Mouse (Mus musculus) myocyte (in vitro differentiated cells): Measurements from ENCODE around the gene Myl12a. TPM values are rescaled to one million over a fixed set of nuclear protein-coding genes. Genes with fewer than 3 reads are reported as not detected.
"Not testable (repeated sequence)": the region's sequence is repeated elsewhere in the genome, so short reads cannot be mapped to it uniquely, and the experiment has no call there.

Source experiments
- H3K27me3 ChIP-seq: one replicate; pipeline ENCODE4 v1.6.1; 2011; ENCODE audit not compliant: control insufficient read depth, insufficient read depth, insufficient read length
- H3K36me3 ChIP-seq: one replicate; pipeline ENCODE4 v1.6.1; 2011; ENCODE audit not compliant: control insufficient read depth, insufficient read depth
- H3K4me2 ChIP-seq: one replicate; pipeline ENCODE4 v1.6.1; 2011; ENCODE audit warnings: low read depth, control low read depth
- H3K4me3 ChIP-seq: one replicate; pipeline ENCODE4 v1.5.1; 2011; ENCODE audit warnings: mild to moderate bottlenecking, control low read depth, moderate library complexity
- H3K79me2 ChIP-seq: one replicate; pipeline ENCODE4 v1.6.1; 2011; ENCODE audit not compliant: control insufficient read depth, insufficient read depth
- H3ac ChIP-seq: one replicate; pipeline ENCODE4 v1.6.1; 2011; ENCODE audit not compliant: control insufficient read depth, insufficient read length
- CEBPB ChIP-seq: IDR thresholded peaks from 2 replicates; pipeline ENCODE4 v1.6.1; 2011; ENCODE audit warnings: mild to moderate bottlenecking, moderate library complexity; ENCODE audit not compliant: poor library complexity, insufficient read depth, severe bottlenecking
- E2F4 ChIP-seq: IDR thresholded peaks from one replicate; pipeline ENCODE4 v1.6.1; 2011; ENCODE audit warnings: mild to moderate bottlenecking, control low read depth, moderate library complexity; ENCODE audit not compliant: insufficient read depth
- MAX ChIP-seq: IDR thresholded peaks from one replicate; pipeline ENCODE4 v1.6.1; 2011; ENCODE audit warnings: low read depth, mild to moderate bottlenecking, control low read depth
- MYOG ChIP-seq, 3 experiments: IDR thresholded peaks; one replicate each; pipeline ENCODE4 v1.6.1; 2011; ENCODE audit warnings: control low read depth in 2 of 3, low read depth in 2 of 3, mild to moderate bottlenecking in 2 of 3; ENCODE audit not compliant: insufficient read length in 2 of 3, control insufficient read depth in 1 of 3, insufficient read depth in 1 of 3
- POLR2A ChIP-seq: IDR thresholded peaks from one replicate; pipeline ENCODE4 v1.6.1; 2011; ENCODE audit warnings: low read depth, mild to moderate bottlenecking, control low read depth, moderate library complexity; ENCODE audit not compliant: insufficient read length
- POLR2AphosphoS2 ChIP-seq: IDR thresholded peaks from one replicate; pipeline ENCODE4 v1.6.1; 2011; ENCODE audit warnings: low read depth, control low read depth; ENCODE audit not compliant: insufficient read length
- REST ChIP-seq: IDR thresholded peaks from one replicate; pipeline ENCODE4 v1.6.1; 2011; ENCODE audit warnings: mild to moderate bottlenecking, control low read depth, moderate library complexity; ENCODE audit not compliant: insufficient read depth, insufficient read length
- SRF ChIP-seq: IDR thresholded peaks from one replicate; pipeline ENCODE4 v1.6.1; 2011; ENCODE audit warnings: low read depth; ENCODE audit not compliant: control insufficient read depth, insufficient read length
- TCF12 ChIP-seq: IDR thresholded peaks from one replicate; pipeline ENCODE4 v1.6.1; 2011; ENCODE audit warnings: mild to moderate bottlenecking, control low read depth; ENCODE audit not compliant: poor library complexity, insufficient read depth, severe bottlenecking
- TCF3 ChIP-seq: IDR thresholded peaks from one replicate; pipeline ENCODE4 v1.6.1; 2011; ENCODE audit warnings: low read depth, control low read depth; ENCODE audit not compliant: insufficient read length
- polyA plus RNA-seq: library from polyadenylated mRNA; unstranded; fragments of >200 nt; fragmentation: generic; extraction: Trizol; gene quantifications from one replicate; pipeline ENCODE4 v1.2.1, GENCODE M21; 2012; ENCODE audit warnings: missing spikeins

The Myl12a gene
- polyA plus RNA-seq, 1 experiment: 880 TPM

GRCm38 (mm10) chr17:70985501-70986354, 16.9 kb downstream of the Myl12a start:
- TF ChIP-seq E2F4: no peak
- Histone ChIP-seq H3K4me3 (no peak overlapping the region), H3K79me2 (peaks cover 36% of the 10 kb centered on the region), H3K36me3 (peaks cover 30% of the 10 kb centered on the region), H3ac (no peak overlapping the region), H3K27me3 (no peaks in the 10 kb centered on the region), H3K4me2 (no peak overlapping the region)

- H3K4me2 ChIP-seq: no peak overlapping the region
- no peaks in the 10 kb centered on the region for H3K27me3 ChIP-seq
- peaks cover 13% of the 10 kb centered on the region for H3K36me3 ChIP-seq
- TF ChIP-seq SRF: no peak
- TF ChIP-seq MAX: no peak
- no peak for TF ChIP-seq TCF3
- TF ChIP-seq REST: no peak
- no peak for TF ChIP-seq TCF12
- H3ac ChIP-seq: no peak overlapping the region
- no peak overlapping the region for H3K4me3 ChIP-seq
- peaks cover 2% of the 10 kb centered on the region for H3K79me2 ChIP-seq
These were observed 23.1 kb downstream of the Myl12a start for GRCm38 (mm10) chr17:70979345-70980223.

DNA sequence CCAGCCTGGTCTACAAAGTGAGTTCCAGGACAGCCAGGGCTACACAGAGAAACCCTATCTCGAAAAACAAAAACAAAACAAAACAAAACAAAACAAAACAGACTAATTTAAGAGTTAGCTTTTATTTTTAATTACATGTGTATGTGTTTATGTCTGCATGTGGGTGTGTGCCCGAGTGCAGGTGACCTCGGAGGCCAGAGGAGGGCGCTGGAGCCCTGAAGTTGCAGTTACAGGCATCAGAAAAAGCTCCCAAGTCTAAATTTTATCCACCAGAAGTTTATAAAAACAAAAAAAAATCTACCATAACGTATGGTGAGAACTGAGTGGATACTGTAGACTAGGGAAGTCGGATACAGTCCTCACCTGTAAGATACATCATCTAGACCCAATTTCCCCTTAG, 24.9 kb downstream of the Myl12a start:
- TF ChIP-seq E2F4: no peak
- TF ChIP-seq TCF3: no peak
- no peak for TF ChIP-seq POLR2AphosphoS2
- TF ChIP-seq MAX: no peak
- no peak for TF ChIP-seq REST
- TF ChIP-seq TCF12: no peak
- no peak for TF ChIP-seq MYOG (IDR thresholded peaks at IDR 0.05; ENCODE audit: control insufficient read depth in 1 of 3, insufficient read depth in 1 of 3, insufficient read length in 2 of 3, low read depth in 2 of 3)
- no peak for TF ChIP-seq POLR2A
- Histone ChIP-seq H3K27me3 (no peaks in the 10 kb centered on the region), H3ac (no peak overlapping the region), H3K79me2 (no peaks in the 10 kb centered on the region), H3K4me3 (no peak overlapping the region), H3K4me2 (no peak overlapping the region), H3K36me3 (peaks cover 20% of the 10 kb centered on the region)

DNA sequence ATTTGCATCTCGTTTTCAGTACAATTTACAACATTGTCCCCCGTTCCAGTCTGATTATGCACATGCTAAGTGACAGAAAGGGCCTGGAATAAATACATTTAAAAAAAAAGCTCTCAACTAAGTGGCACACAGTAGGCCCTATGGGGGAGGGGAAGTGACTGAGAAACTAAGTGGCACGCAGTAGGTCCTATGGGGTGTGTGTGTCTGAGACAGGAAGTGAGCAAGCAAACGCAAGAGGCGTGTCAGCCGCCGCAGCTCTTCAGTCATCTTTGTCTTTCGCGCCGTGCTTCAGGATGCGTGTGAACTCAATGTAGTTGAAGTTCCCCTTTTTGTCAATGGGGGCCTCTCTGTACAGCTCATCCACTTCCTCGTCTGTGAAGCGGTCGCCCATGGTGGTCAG, 28.6 kb downstream of the Myl12a start:
- H3ac ChIP-seq, H3K4me2 ChIP-seq, H3K79me2 ChIP-seq, H3K27me3 ChIP-seq, H3K4me3 ChIP-seq: not testable (repeated sequence)
- peaks cover 14% of the 10 kb centered on the region for H3K36me3 ChIP-seq

GRCm38 (mm10) chr17:70973398-70973797, 29.3 kb downstream of the Myl12a start:
- peaks cover 14% of the 10 kb centered on the region for H3K36me3 ChIP-seq
- H3K79me2 ChIP-seq: no peaks in the 10 kb centered on the region
- no peak overlapping the region for H3K4me2 ChIP-seq
- no peak overlapping the region for H3K4me3 ChIP-seq
- no peak overlapping the region for H3ac ChIP-seq
- H3K27me3 ChIP-seq: no peaks in the 10 kb centered on the region
- TF ChIP-seq POLR2A (no peak), POLR2AphosphoS2 (no peak), TCF3 (no peak), TCF12 (no peak), E2F4 (no peak)

GRCm38 (mm10) chr17:70971206-70971605, 31.5 kb downstream of the Myl12a start:
- TF ChIP-seq POLR2AphosphoS2 (no peak), TCF12 (no peak), SRF (no peak), POLR2A (no peak), TCF3 (no peak), CEBPB (no peak)
- H3K79me2 ChIP-seq: no peaks in the 10 kb centered on the region
- no peak overlapping the region for H3K4me3 ChIP-seq
- H3K27me3 ChIP-seq: no peaks in the 10 kb centered on the region
- peaks cover 14% of the 10 kb centered on the region for H3K36me3 ChIP-seq
- no peak overlapping the region for H3K4me2 ChIP-seq
- no peak overlapping the region for H3ac ChIP-seq
